Mouse (Mus musculus): ENCODE data around the gene Fam24a. TPM values are rescaled to one million over a fixed set of nuclear protein-coding genes. Genes with fewer than 3 reads are reported as not detected.

Fam24a gene
- not detected for polyA plus RNA-seq (2015; fragmentation: Illumina TruSeq; extraction: RNeasy Lipid Tissue Mini Kit (QIAGEN cat#74804); ENCODE audit: insufficient read depth, low replicate concordance)

GRCm38 (mm10) chr7:131333564-131333963 lies at the start of gene Fam24a:
Fam24a (plus strand) TSS chr7:131333864.

GRCm38 (mm10) chr7:131322192-131322591 lies 11.5 kb upstream of the Fam24a start, which contains the start of gene Cuzd1:
Cuzd1 (minus strand) TSS chr7:131322292.

GRCm38 (mm10) chr7:131329416-131329815 lies 4.2 kb upstream of the Fam24a start, which contains the start of gene Fam24b:
Fam24b (minus strand) TSS chr7:131329516.

GRCm38 (mm10) chr7:131362615-131363300 lies 29.1 kb downstream of the Fam24a start, which contains the start of gene 2310057M21Rik:
2310057M21Rik (minus strand) TSS chr7:131362759.

GRCm38 (mm10) chr7:131370648-131371469 lies 37.2 kb downstream of the Fam24a start, which contains the start of gene Pstk:
Pstk (plus strand) TSS chr7:131371141.

Other genes starting within 250 kb of the Fam24a start
- gene 4933402N03Rik, start 187.6 kb upstream of the Fam24a start, polyA plus RNA-seq (2015; fragmentation: Illumina TruSeq; extraction: RNeasy Lipid Tissue Mini Kit (QIAGEN cat#74804); ENCODE audit: insufficient read depth, low replicate concordance) = not detected
- not detected for gene 5430419D17Rik, start 159.5 kb upstream of the Fam24a start, polyA plus RNA-seq (2015; fragmentation: Illumina TruSeq; extraction: RNeasy Lipid Tissue Mini Kit (QIAGEN cat#74804); ENCODE audit: insufficient read depth, low replicate concordance)
- not detected for gene Cuzd1, start 11.6 kb upstream of the Fam24a start, polyA plus RNA-seq (2015; fragmentation: Illumina TruSeq; extraction: RNeasy Lipid Tissue Mini Kit (QIAGEN cat#74804); ENCODE audit: insufficient read depth, low replicate concordance)
- not detected for gene Fam24b, start 4.3 kb upstream of the Fam24a start, polyA plus RNA-seq (2015; fragmentation: Illumina TruSeq; extraction: RNeasy Lipid Tissue Mini Kit (QIAGEN cat#74804); ENCODE audit: insufficient read depth, low replicate concordance)
- 9.3 TPM for gene 2310057M21Rik, start 28.9 kb downstream of the Fam24a start, polyA plus RNA-seq (2015; fragmentation: Illumina TruSeq; extraction: RNeasy Lipid Tissue Mini Kit (QIAGEN cat#74804); ENCODE audit: insufficient read depth, low replicate concordance)
- 29.6 TPM for gene Pstk, start 37.3 kb downstream of the Fam24a start, polyA plus RNA-seq (2015; fragmentation: Illumina TruSeq; extraction: RNeasy Lipid Tissue Mini Kit (QIAGEN cat#74804); ENCODE audit: insufficient read depth, low replicate concordance)
- 29.0 TPM for gene Ikzf5, start 76.7 kb downstream of the Fam24a start, polyA plus RNA-seq (2015; fragmentation: Illumina TruSeq; extraction: RNeasy Lipid Tissue Mini Kit (QIAGEN cat#74804); ENCODE audit: insufficient read depth, low replicate concordance)
- 48.1 TPM for gene Acadsb, start 76.7 kb downstream of the Fam24a start, polyA plus RNA-seq (2015; fragmentation: Illumina TruSeq; extraction: RNeasy Lipid Tissue Mini Kit (QIAGEN cat#74804); ENCODE audit: insufficient read depth, low replicate concordance)
- gene Hmx3, start 209.0 kb downstream of the Fam24a start, polyA plus RNA-seq (2015; fragmentation: Illumina TruSeq; extraction: RNeasy Lipid Tissue Mini Kit (QIAGEN cat#74804); ENCODE audit: insufficient read depth, low replicate concordance) = not detected
- not detected for gene Hmx2, start 214.9 kb downstream of the Fam24a start, polyA plus RNA-seq (2015; fragmentation: Illumina TruSeq; extraction: RNeasy Lipid Tissue Mini Kit (QIAGEN cat#74804); ENCODE audit: insufficient read depth, low replicate concordance)
- gene Bub3, start 226.4 kb downstream of the Fam24a start, polyA plus RNA-seq (2015; fragmentation: Illumina TruSeq; extraction: RNeasy Lipid Tissue Mini Kit (QIAGEN cat#74804); ENCODE audit: insufficient read depth, low replicate concordance) = 54.0 TPM

Measured in spleen, adult 10 weeks (tissue).